Comparison of ENCODE assay signal across 10 mouse cellular contexts in genomic region chr6:114290184-114290583, GRCm38 (mm10). TPM values are rescaled to one million over a fixed set of nuclear protein-coding genes. Genes with fewer than 3 reads are reported as not detected.
DNase-seq lines count a peak whose midpoint lies in the region; ATAC-seq lines count a peak whose summit lies in the region.
"Had no signal": no experiment of that assay in that cellular context is flagged by ENCODE, and none has a peak within 500 bp of the region (broad histone marks: within the 10 kb centered on the region; RNA-seq: fewer than 3 reads in every experiment).

No protein-coding gene starts in this region.

- H3K9me3 ChIP-seq in hindbrain, embryonic 15.5 days: no peaks in the 10 kb centered on the region
- H3K9me3 ChIP-seq in midbrain, embryonic 11.5 days (ENCODE audit: control insufficient read depth, low read length): no peaks in the 10 kb centered on the region
- H3K9me3 ChIP-seq: liver, embryonic 13.5 days had no signal

- H3K36me3 ChIP-seq in hindbrain, embryonic 15.5 days: no peaks in the 10 kb centered on the region
- no peaks in the 10 kb centered on the region for H3K36me3 ChIP-seq in midbrain, embryonic 11.5 days (ENCODE audit: control insufficient read depth, insufficient read depth, low read length)
- H3K36me3 ChIP-seq: liver, embryonic 13.5 days had no signal

- H3K9ac ChIP-seq in hindbrain, embryonic 15.5 days: no peak overlapping the region
- H3K9ac ChIP-seq in midbrain, embryonic 11.5 days (ENCODE audit: low read length): peak overlapping the region; percentile 36
- H3K9ac ChIP-seq: liver, embryonic 13.5 days had no signal

- H3K27me3 ChIP-seq in hindbrain, embryonic 15.5 days: no peaks in the 10 kb centered on the region
- H3K27me3 ChIP-seq in midbrain, embryonic 11.5 days (ENCODE audit: control insufficient read depth, insufficient read depth, low read length): 0 out of 2 replicates have a peak, but pooled peaks cover 2% of the 10 kb centered on the region

- no peak overlapping the region for H3K4me3 ChIP-seq in hindbrain, embryonic 15.5 days
- H3K4me3 ChIP-seq in midbrain, embryonic 11.5 days (ENCODE audit: low read depth, low read length): no peak overlapping the region
- H3K4me3 ChIP-seq: liver, embryonic 13.5 days had no signal

- ATAC-seq in hindbrain, embryonic 15.5 days (ENCODE audit: low FRiP score, low read depth): peak; percentile 84
- peak; percentile 92 for ATAC-seq in midbrain, embryonic 11.5 days (ENCODE audit: low FRiP score)
- no peak for ATAC-seq in erythroblast, adult 5-6 weeks (replicated peaks; ENCODE audit: low FRiP score, poor library complexity, severe bottlenecking)

- H3K4me2 ChIP-seq in hindbrain, embryonic 15.5 days: peak overlapping the region; percentile 42
- no peak overlapping the region for H3K4me2 ChIP-seq in midbrain, embryonic 11.5 days
- H3K4me2 ChIP-seq: liver, embryonic 13.5 days had no signal

- peaks cover 98% of the 10 kb centered on the region for H3K4me1 ChIP-seq in hindbrain, embryonic 15.5 days (replicated peaks)
- peaks cover 32% of the 10 kb centered on the region for H3K4me1 ChIP-seq in midbrain, embryonic 11.5 days (ENCODE audit: control insufficient read depth, insufficient read depth, low read length)
- H3K4me1 ChIP-seq: liver, embryonic 13.5 days had no signal

- peak overlapping the region; percentile 87 for H3K27ac ChIP-seq in hindbrain, embryonic 15.5 days (replicated peaks)
- peak overlapping the region; percentile 64 for H3K27ac ChIP-seq in midbrain, embryonic 11.5 days (ENCODE audit: low read depth, low read length)
- H3K27ac ChIP-seq: liver, embryonic 13.5 days had no signal

- 10% methylated on average over 8 of the region's 8 CpGs for WGBS in hindbrain, embryonic 15.5 days
- WGBS in midbrain, embryonic 11.5 days: 26% methylated on average over 8 of the region's 8 CpGs

- peak; percentile 42 for DNase-seq in cerebellum, adult 11-12 months
- no peak for DNase-seq in cerebellum, adult 8-10 months
- DNase-seq in midbrain, embryonic 11.5 days (ENCODE audit: low spot score, missing footprints): peak; percentile 98
- DNase-seq in telencephalon, adult 2 months (ENCODE audit: low read depth, low spot score): peak; percentile 47
- DNase-seq in heart, adult 11 months: no peak
- no peak for DNase-seq in urinary bladder, postnatal 36 days (ENCODE audit: low spot score in 2 of 2)
- DNase-seq: liver, embryonic 13.5 days had no signal

RNA-seq across cellular contexts. Expression of gene Slc6a1, which starts 7.7 kb away (rescaled TPM):
- polyA plus RNA-seq in hindbrain, embryonic 15.5 days (2015; fragmentation: Nextera tagmentation; extraction: Ambion mirVana): 130 and 150 TPM in 2 replicates
- 13.3 and 16.5 TPM in 2 replicates for polyA plus RNA-seq in midbrain, embryonic 11.5 days (2014; fragmentation: Nextera tagmentation; extraction: Ambion mirVana)
- total RNA-seq in erythroblast, adult 5-6 weeks (2015; ENCODE audit: low replicate concordance): not detected in 2 replicates
- not detected in 2 replicates for total RNA-seq in erythroblast, adult 5-6 weeks (2017; ENCODE audit: low replicate concordance)
- total RNA-seq: granulocyte monocyte progenitor cell, adult 5-6 weeks had no signal

Comparison
In these comparisons a context has a peak if more than half of its experiments do, and no peak if none do; other contexts are left out.
1. DNase-seq: peak in cerebellum, adult 11-12 months (single experiment), midbrain, embryonic 11.5 days (single experiment) and telencephalon, adult 2 months (single experiment); none in cerebellum, adult 8-10 months (single experiment), heart, adult 11 months (single experiment) and urinary bladder, postnatal 36 days (0 of 2).